Mouse (Mus musculus) ES-E14 (cell line): Measurements from ENCODE around the gene Hnf1a.

Experiments used
- HCFC1 ChIP-seq: IDR thresholded peaks from 2 replicates; pipeline ENCODE4 v1.6.1; 2012; ENCODE audit warnings: low read length, inconsistent platforms, borderline replicate concordance; ENCODE audit not compliant: insufficient read depth
- ZC3H11A ChIP-seq: IDR thresholded peaks from 2 replicates; pipeline ENCODE4 v1.6.1; 2012; ENCODE audit warnings: low read depth, mild to moderate bottlenecking, inconsistent platforms, low read length, borderline replicate concordance
- ZNF384 ChIP-seq: IDR thresholded peaks from 2 replicates; pipeline ENCODE4 v1.6.1; 2012; ENCODE audit warnings: low read depth, low read length, inconsistent platforms

- no peak for TF ChIP-seq ZNF384
- TF ChIP-seq HCFC1: no peak
- no peak for TF ChIP-seq ZC3H11A
Measured at GRCm38 (mm10) chr5:114958069-114958468, 12.8 kb downstream of the Hnf1a start.
